Mouse (Mus musculus): ENCODE data around the gene Arhgef38. TPM values are rescaled to one million over a fixed set of nuclear protein-coding genes. Genes with fewer than 3 reads are reported as not detected.

Gene Arhgef38
- total RNA-seq, 1 experiment from 2014 or later, result not detected

DNA sequence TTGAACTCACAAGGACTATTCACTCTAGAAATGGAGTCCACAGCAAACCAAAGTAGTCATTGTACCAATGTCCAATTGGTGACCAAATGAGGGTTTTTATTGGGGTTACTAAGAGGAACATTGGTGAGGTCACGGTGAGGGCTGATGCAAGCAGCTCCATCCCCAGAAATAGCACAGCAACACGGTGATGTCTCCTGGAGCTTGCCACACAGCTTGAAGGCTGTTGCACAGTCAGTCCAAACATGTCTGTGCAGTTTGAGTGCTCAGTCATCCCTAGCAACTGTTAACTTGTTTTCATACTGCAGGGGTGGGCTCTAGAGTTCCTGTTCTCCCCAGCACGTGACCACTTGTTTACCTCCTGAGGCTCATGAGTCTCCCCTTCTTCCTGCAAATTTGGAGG is 131.0 kb downstream of the Arhgef38 start:
- ATAC-seq (replicated peaks; ENCODE audit: insufficient number of reproducible peaks, low FRiP score, low TSS enrichment, poor library complexity, severe bottlenecking), result no peak

DNA sequence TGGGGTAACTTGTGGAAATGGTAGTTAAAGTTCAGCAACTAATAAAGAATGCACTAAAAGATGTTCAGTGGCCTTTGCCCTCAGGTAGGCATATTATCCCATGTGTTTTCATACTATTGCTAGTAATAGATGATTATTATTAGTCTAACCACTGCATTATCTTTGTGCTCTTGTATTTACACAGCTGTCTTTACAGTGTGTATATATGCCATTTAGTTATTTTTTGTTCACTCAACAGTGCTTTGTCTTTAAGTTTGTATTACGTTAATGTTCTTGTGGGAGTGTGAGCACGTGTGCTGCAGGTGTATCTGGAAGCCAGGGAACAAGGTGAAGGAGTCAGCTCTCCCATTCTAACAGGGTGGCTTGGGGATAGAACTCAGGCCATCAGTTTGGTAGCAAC is 135.8 kb downstream of the Arhgef38 start:
- ATAC-seq (replicated peaks; ENCODE audit: insufficient number of reproducible peaks, low FRiP score, low TSS enrichment, poor library complexity, severe bottlenecking), result no peak

DNA sequence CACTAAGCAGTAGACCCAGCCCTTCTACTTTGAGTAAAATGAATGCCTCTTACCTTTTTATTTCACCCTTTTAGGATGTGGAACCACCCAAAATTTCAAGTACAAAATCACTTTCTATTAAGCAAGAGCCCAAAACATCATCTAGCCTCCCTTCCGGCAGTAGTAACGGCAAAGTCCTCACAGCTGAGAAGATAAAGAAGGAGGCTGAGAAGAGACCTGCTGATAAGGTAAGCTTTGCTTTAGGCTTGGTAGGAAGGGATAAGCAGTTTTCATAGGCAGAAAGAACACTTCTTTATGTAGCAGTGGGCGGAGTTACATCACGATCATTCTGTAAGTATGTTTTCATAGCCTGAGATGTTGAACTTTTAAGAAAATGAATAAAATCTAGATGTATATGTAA is 136.4 kb downstream of the Arhgef38 start:
- no peak for ATAC-seq (replicated peaks; ENCODE audit: insufficient number of reproducible peaks, low FRiP score, low TSS enrichment, poor library complexity, severe bottlenecking)

DNA sequence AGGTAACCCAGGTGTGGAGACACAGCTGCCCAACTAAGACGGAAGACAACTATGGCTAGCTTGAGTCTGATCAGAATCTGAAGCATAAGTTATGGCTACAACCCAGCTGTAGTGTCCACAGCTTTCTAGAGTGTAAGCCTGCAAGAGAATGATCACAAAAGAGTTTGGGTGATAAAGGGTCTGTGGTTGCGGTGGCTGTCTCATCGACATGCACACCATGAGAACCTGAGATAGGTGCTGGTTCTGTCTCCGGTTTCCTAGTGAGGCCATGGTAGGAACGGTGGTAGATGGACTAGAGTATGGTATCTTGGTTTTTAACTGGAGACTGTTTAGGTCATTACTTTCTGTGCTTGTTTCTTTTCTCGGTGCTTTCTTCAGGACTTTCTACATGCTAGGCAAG is 136.8 kb downstream of the Arhgef38 start:
- ATAC-seq (replicated peaks; ENCODE audit: insufficient number of reproducible peaks, low FRiP score, low TSS enrichment, poor library complexity, severe bottlenecking), result no peak

DNA sequence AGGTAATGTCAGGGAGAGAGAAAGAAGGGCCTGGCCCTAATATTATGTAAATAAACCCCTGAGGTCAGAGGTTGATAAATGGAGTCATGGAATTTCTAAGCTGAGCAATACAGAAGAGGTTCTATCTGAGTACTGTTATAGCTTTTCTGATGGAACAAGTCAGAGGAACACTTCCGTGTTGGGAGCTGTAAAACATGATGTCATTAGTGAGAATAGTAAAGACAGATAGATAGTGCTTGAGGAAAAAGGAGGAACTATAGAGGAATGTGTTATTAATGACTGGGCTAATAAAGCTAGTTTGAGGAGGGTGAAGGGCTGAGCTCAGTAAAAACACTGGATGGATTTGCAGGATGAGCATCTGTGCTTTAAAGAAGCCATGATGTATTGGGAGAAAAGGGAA is 140.4 kb downstream of the Arhgef38 start:
- no peak for ATAC-seq (replicated peaks; ENCODE audit: insufficient number of reproducible peaks, low FRiP score, low TSS enrichment, poor library complexity, severe bottlenecking)

DNA sequence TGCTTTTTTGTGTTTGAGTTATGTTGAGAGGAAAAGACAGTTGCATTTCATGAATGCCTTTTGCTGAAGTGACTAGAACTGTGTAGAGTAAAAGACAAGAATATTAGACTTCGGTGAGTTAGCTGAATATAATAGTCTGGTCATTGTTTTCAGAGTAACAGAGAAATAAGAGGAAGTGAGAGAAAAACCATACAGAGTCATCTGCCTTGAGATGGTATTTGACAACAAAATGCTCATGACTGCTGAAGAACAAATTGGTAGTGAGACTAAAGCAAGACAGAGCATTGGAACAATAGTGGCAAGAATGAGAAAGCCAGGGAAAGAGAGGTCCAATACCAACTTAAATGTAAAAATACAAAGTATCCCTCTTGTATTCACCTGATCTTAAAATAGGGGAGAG is 141.8 kb downstream of the Arhgef38 start:
- 0 out of 2 replicates have a peak, but pooled peaks have one; percentile 9 for ATAC-seq (replicated peaks; ENCODE audit: insufficient number of reproducible peaks, low FRiP score, low TSS enrichment, poor library complexity, severe bottlenecking)

DNA sequence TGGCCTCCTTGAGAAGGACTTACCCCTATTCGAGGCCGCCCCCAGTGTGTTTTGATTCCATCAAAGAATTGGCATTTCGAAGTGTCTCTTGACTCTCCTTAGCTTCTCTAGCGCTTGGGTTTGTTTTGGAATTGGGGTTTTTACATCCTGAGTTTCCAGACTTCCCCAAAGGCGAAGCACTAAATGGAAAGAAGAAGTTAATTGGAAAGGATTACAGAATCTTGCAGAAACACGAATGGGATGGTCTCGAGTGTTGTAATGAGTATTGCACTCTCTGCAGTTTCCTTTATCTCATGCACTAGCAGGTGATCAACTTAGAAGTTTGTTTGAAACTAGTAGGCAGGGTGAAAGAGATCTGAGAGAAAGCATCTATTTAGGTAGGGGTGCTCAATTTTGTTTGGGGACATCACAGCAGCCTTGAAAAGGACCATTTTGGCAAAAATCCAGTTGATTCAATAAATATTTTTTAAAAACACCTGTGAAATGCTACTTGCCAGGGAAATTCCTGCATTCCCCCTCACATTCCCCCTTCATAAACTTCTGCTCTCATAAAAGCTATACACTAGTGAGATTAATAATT is 142.4 kb downstream of the Arhgef38 start:
- no peak for ATAC-seq (replicated peaks; ENCODE audit: insufficient number of reproducible peaks, low FRiP score, low TSS enrichment, poor library complexity, severe bottlenecking)

DNA sequence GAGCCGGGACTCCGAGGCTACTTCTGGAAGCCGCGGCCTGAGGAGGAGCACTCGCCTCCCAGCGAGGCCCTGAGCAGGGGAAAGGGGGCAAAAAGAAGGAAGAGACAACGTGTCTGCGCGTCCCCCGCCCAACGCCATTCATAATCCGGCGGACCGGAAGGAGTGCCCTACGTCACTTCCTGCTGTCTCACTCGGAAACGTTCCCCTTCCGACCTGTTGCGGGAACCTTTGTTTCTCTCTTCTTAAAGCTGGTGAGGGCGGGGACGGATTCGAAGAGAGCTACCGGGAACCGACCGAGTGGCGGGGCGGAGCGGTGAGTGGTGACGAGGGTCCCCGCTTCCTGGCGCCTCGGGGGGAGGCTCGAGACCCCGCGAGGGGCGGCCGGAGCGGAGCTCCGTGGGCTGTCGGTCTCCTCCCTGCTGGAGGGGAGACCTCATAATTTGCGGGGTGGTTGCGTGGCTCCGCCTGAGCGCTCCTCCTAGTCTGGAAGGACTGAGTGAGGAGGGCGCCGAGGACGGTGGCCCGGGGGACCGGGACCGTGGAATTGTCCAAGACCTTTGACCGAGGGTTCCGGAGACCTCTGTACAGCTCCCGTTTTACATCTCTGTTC is 143.0 kb downstream of the Arhgef38 start, which contains the start of the genes Ints12 and Gstcd:
Gene Ints12 (plus strand): TSS at position 177 of the 610 bp plus-strand sequence.
Gene Gstcd (minus strand): TSS at position 370 of the 610 bp plus-strand sequence.
- ATAC-seq (replicated peaks; ENCODE audit: insufficient number of reproducible peaks, low FRiP score, low TSS enrichment, poor library complexity, severe bottlenecking), result peak; percentile 95

DNA sequence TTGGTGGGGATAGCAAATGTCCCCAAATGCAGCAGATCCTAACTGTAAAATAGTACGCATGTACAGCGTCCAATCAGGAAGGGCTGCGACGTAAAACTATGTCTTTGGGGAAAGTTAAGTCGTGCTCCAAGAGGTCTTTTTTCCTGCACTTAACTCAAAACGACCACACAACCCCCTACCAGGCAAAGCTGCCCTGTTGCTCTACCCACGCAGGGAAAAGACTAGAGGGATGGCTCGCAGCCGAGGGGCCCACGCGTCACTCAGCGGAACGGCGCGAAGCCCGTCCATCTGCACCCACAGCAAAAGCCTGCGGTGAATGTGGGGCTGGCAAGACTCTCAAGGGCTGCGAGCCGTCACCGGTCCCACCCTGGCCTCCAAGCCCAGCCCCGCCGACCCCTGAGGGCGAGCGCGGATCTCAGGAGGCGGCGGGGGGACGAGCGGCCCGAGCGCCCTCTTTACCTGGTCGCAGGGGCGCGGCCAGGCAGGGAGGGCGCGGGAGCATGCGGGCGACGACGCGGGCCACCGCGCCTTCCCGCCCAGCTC is 143.6 kb downstream of the Arhgef38 start:
- ATAC-seq (replicated peaks; ENCODE audit: insufficient number of reproducible peaks, low FRiP score, low TSS enrichment, poor library complexity, severe bottlenecking), result peak; percentile 14; the same call in 1 of the 2 replicates

DNA sequence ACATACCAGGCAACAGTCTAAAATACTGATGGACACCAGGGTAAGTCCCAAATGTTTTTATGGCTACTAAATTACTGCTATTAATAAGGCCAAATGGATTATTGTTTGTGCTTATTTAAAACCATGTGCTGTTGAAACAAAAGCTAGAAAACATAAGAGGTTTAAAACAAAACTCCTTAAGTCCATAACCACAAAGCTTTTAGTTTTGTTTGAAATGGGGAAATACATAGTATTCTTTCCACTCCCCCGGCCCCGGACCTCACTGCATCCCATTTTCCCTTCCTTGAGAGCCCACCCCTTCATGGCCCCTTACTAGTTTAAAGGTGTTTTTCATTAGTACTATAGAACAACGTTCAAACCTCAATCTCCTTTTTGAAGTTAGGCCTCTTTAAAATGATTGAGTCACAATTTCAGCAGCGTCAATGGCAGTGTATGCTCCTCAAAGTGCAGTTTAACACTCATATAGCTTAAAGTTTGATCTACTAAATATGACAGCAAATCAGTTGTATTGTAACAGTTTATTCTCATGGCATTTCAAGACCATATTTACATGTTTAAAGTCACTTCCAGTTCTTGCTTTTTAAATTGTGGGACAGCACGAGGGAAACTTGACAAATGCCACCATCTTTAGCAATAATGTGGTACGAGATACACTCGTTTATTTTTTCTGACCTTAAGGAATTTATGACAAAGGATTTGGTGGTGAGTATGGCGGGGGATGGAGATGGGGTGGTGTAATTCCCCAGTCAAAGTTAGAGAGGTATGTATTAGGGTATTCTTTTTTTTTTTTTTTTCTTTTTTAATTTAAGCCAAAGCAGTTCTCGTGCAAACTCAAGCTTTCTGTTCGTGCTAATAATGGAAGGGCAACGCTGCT is 144.3 kb downstream of the Arhgef38 start:
- no peak for ATAC-seq (replicated peaks; ENCODE audit: insufficient number of reproducible peaks, low FRiP score, low TSS enrichment, poor library complexity, severe bottlenecking)

DNA sequence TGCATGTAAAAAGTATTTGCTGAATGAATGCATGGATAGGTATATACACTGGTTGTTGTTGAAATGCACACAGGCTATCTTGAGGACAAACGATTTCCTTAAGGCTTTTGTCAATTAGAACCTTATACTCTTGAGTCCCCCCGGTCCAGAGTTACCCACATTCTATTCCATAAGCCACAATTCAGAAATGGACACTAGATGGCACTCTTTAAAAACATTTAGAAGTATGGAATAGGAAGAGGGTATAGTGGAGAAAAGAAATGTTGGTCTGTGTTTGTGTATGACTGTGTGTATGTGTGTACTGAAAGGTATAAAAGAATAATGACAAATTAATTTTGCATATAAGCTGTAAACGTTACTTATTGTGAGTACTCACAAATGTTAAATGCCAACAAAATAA is 148.9 kb downstream of the Arhgef38 start:
- ATAC-seq (replicated peaks; ENCODE audit: insufficient number of reproducible peaks, low FRiP score, low TSS enrichment, poor library complexity, severe bottlenecking), result peak; percentile 48; the same call in 1 of the 2 replicates

DNA sequence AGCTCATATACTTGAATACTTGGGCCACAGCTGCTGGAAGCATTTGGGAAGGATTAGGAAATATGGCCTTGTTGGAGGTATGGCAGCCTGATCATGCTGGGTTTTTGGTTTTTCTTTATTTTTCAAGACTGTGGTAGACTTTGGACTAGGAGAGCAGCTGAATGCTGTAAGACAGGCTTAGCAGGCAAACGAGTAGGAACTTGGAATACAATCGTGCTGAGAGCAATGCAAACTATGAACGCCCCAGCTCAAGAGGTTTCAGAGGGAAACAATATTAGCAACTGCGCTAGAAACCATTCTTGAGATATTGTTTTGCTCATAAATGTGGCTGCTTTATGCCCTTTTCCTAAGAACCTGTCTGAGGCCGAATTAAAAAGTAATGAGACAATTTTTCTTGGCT is 152.0 kb downstream of the Arhgef38 start:
- no peak for ATAC-seq (replicated peaks; ENCODE audit: insufficient number of reproducible peaks, low FRiP score, low TSS enrichment, poor library complexity, severe bottlenecking)

DNA sequence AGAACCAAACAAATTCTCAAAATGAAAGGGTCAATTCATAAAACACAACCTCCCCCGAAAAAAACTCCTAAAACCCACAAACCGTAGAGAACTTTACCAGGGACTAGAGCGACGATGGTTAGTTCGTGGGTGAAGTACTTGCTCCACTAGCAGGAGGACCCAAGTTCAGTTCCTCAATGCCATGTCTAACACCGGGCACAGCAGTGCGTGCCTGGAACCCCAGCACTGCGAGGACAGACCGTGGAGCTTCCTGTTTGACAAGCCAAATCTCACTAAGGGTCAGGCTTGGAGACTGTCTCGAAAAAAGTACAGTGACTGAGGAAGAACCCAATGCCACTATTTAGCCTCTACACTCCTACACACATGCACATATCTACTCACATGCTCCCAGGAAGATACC is 159.2 kb downstream of the Arhgef38 start:
- no peak for ATAC-seq (replicated peaks; ENCODE audit: insufficient number of reproducible peaks, low FRiP score, low TSS enrichment, poor library complexity, severe bottlenecking)

Other genes with a start within 250 kb of the Arhgef38 start
- 20.5 to 42.5 TPM (median 28.5 TPM) in 3 replicates for gene Ints12, start 143.1 kb downstream of the Arhgef38 start, total RNA-seq (2017)
- gene Gstcd, start 142.9 kb downstream of the Arhgef38 start, total RNA-seq (2017), result 3.6 to 11.3 TPM (median 7.3 TPM) in 3 replicates
- 18.8 to 39.6 TPM (median 24.8 TPM) in 3 replicates for gene Ppa2, start 75.2 kb upstream of the Arhgef38 start, total RNA-seq (2017)

Data from monocyte, adult 5-6 weeks (primary cell).